Mouse (Mus musculus): Measurements from ENCODE around the gene Gpx3.

GRCm38 (mm10) chr11:54939501-54939900, 37.2 kb downstream of the Gpx3 start:
- no peak for TF ChIP-seq CTCF (IDR thresholded peaks at IDR 0.05; ENCODE audit: borderline replicate concordance, insufficient read depth, low read depth, low read length)
- TF ChIP-seq POLR2A (IDR thresholded peaks at IDR 0.05; ENCODE audit: borderline replicate concordance, insufficient read depth, low read length) = no peak

Data from cerebellum, adult 2 months (tissue).